Mouse (Mus musculus) testis, adult 2 months (tissue): ENCODE measurements around the gene Nck2.

Experiments
- CTCF ChIP-seq: fragments of 200-500 bp; IDR thresholded peaks from 2 replicates; pipeline ENCODE4 v1.5.1; 2012; ENCODE audit warnings: low read depth, mild to moderate bottlenecking, inconsistent platforms, low read length, moderate library complexity; ENCODE audit not compliant: control insufficient read depth, insufficient read depth, insufficient replicate concordance
- POLR2A ChIP-seq: fragments of 200-500 bp; IDR thresholded peaks from 2 replicates; pipeline ENCODE4 v1.6.1; 2012; ENCODE audit warnings: low read depth, mild to moderate bottlenecking, inconsistent platforms, low read length, moderate library complexity; ENCODE audit not compliant: control insufficient read depth

- no peak for TF ChIP-seq POLR2A
- no peak for TF ChIP-seq CTCF
These were observed 144.6 kb downstream of the Nck2 start for GRCm38 (mm10) chr1:43589001-43589400.
